Mouse (Mus musculus): ENCODE measurements at regions not wholly inside any gene's neighbourhood (a gene's known extent, or its start where the extent isn't known, plus 50 kb on each side); places are given as distances from the start of the nearest gene placed in this dataset.

DNA sequence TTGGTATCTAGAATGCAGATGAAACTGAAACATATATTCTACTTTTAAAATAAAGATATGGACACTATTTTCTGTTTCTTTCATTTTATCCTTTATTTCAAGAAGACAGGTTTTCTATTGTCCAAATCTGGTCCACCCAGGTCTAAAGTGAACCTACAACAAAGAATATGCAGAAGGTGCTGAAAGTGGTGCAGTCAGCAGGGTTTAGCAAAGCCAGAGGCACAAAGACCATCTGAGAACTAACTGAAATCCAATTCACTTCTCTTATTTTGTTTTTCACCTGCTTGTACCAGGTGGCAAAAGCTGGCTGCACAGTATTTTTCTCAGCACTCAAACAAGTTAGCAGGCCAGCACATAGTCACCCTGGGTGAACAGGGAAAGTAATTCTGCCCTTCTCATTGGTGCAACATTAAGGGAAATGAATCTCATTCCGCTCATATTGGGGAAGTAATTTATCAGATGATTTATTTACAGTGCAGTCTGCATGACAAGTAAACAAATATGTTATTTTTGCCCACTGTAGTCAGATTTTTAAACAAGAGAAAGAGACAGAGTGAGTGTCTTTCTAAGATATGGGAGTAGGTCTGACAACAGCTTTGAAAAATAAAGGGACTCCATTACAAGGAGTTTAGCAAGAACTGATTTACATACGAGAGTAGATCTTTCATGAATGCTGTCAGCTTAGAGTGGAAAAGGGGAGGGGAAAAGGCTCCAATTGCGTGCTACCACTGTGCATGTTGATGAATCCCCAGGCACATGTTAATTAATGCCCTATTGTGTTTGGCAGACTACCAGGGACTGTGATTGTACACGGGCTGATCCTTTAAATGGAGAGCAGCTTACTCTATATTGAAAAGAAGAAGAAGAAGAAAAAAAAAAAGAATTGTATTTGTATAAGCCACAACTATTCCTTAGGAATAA lies 405.9 kb upstream of the Ccnh start:
- TF ChIP-seq EP300 (IDR thresholded peaks at IDR 0.05; ENCODE audit: low read depth in 1 of 2, low read length in 2 of 2) = no peak
- TF ChIP-seq ZNF384 (IDR thresholded peaks at IDR 0.05; ENCODE audit: low read depth, low read length) = no peak
- TF ChIP-seq CTCF (IDR thresholded peaks at IDR 0.05 in 2 of 3, conservative IDR thresholded peaks at IDR 0.05 in 1 of 3; ENCODE audit: control insufficient read depth in 1 of 3, insufficient read depth in 1 of 3, low read depth in 2 of 3, low read length in 3 of 3, poor library complexity in 1 of 3, severe bottlenecking in 1 of 3) = no peak
- TF ChIP-seq NRF1 (IDR thresholded peaks at IDR 0.05; ENCODE audit: insufficient read depth, low read depth, low read length, poor library complexity, severe bottlenecking) = no peak
- TF ChIP-seq ZKSCAN1 (IDR thresholded peaks at IDR 0.05; ENCODE audit: low read depth, low read length) = no peak
- no peak for TF ChIP-seq RCOR1 (IDR thresholded peaks at IDR 0.05; ENCODE audit: low read depth, low read length)
- TF ChIP-seq USF1 (IDR thresholded peaks at IDR 0.05; ENCODE audit: low read depth, low read length) = no peak
- no peak for TF ChIP-seq MAX (IDR thresholded peaks at IDR 0.05; ENCODE audit: low read length)

All from MEL (cell line).